Mouse (Mus musculus) mouse trophoblast stem cell (cell line): ENCODE measurements around the gene Usp2.

ENCODE experiments used
- in situ Hi-C, 2 experiments: fragments of 300-500 bp; cut with MseI, MboI; formaldehyde crosslinking; loops; 2 replicates in 1 of 2; 3 replicates in 1 of 2; pipeline ENCODE4 v1.15.1; 2025

The Usp2 gene

DNA sequence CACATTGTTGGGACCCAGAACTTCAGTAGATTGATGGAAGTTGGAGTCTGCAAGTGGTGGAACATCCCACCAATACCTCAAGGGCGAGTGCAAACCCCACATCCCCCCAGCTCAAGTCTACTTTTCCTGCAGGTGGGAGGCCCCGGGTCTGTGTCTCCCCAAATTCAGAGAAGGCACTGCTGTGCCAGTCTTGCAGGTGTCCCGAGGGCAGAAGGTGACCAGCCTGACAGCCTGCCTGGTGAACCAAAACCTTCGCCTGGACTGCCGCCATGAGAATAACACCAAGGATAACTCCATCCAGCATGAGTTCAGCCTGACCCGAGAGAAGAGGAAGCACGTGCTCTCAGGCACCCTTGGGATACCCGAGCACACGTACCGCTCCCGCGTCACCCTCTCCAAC lies 20.4 kb upstream of the Usp2 start:
- in situ Hi-C loops = no loop called here

DNA sequence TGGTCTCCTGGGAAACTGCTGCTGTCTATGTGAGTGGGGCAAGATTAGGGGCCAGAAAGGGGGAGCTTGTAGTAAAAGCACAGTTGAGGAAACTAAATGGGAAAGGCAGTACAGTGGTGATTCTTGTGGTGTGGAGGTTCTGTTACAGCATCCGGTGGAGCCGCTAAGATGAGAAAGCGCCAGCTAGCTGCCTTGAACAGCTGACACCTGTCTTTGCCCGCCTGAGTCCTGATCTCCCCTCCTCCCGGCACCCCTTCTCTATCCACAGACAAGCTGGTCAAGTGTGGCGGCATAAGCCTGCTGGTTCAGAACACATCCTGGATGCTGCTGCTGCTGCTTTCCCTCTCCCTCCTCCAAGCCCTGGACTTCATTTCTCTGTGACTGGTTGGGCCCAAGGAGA lies 19.8 kb upstream of the Usp2 start:
- in situ Hi-C loops = no loop called here

DNA sequence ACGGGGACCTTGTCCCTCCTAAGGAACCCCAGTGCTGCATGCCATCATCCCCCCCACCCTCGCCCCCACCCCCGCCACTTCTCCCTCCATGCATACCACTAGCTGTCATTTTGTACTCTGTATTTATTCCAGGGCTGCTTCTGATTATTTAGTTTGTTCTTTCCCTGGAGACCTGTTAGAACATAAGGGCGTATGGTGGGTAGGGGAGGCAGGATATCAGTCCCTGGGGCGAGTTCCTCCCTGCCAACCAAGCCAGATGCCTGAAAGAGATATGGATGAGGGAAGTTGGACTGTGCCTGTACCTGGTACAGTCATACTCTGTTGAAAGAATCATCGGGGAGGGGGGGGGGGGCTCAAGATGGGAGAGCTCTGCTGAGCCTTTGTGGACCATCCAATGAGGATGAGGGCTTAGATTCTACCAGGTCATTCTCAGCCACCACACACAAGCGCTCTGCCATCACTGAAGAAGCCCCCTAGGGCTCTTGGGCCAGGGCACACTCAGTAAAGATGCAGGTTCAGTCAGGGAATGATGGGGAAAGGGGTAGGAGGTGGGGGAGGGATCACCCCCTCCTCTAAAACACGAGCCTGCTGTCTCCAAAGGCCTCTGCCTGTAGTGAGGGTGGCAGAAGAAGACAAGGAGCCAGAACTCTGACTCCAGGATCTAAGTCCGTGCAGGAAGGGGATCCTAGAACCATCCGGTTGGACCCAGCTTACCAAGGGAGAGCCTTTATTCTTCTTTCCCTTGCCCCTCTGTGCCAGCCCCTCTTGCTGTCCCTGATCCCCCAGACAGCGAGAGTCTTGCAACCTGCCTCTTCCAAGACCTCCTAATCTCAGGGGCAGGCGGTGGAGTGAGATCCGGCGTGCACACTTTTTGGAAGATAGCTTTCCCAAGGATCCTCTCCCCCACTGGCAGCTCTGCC lies 19.0 kb upstream of the Usp2 start:
- in situ Hi-C loops = no loop called here

DNA sequence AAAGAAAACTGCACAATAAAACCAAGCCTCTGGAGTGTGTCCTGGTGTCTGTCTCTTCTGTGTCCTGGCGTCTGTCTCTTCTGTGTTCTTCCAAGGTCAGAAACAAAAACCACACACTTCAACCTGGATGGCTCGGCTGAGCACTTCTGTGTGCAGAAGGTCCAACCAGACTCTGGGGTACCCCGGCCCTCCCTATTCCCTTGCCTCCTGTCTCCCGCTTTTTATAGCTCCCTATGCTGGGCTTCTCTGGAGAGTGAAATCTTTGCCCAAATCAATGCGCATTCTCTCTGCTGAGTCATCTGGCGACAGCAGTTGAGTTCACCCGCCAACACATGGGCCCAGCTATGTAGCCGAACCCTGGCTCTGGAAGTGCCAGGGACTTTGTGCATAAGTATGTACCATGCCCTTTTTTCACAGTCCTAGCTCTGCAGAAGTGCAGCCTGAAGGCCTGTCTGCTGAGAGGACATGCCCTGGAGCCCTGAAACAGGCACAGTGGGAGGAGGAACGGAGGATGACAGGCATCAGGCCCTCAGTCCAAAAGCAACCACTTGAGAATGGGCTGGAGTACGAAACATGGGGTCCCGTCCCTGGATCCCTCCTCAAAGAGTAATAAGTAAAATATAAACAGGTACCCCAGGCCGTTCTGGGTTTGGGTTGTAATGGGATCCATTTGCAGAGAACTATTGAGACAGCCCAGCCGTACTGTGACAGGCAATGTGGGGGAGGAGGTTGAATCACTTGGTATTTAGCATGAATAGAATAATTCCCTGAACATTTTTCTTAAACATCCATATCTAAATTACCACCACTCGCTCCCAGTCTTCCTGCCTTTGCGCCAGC lies 18.1 kb upstream of the Usp2 start:
- in situ Hi-C loops = no loop called here

GRCm38 (mm10) chr9:44049381-44050165 lies 17.2 kb upstream of the Usp2 start:
- in situ Hi-C loops = no loop called here

DNA sequence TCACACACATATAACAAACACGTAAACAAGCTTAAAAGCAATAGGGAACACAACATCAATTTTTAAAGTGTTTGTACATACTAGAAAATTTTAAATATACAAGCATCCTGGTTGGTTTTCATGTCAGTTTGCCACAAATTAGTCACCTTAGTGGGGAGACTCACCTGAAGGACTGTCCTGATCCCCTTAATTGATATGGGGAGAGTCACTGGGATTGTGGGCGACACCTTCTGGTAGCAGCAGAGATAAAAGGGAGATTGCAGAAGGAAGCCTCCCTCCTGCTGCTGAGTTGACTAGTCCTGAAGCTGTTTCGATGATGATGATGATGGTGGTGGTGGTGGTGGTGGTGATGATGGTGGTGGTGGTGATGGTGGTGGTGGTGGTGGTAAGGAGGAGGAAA lies 14.0 kb upstream of the Usp2 start:
- in situ Hi-C loops = no loop called here

- in situ Hi-C loops = no loop called here
Observed at GRCm38 (mm10) chr9:44053936-44054335, 12.9 kb upstream of the Usp2 start.

DNA sequence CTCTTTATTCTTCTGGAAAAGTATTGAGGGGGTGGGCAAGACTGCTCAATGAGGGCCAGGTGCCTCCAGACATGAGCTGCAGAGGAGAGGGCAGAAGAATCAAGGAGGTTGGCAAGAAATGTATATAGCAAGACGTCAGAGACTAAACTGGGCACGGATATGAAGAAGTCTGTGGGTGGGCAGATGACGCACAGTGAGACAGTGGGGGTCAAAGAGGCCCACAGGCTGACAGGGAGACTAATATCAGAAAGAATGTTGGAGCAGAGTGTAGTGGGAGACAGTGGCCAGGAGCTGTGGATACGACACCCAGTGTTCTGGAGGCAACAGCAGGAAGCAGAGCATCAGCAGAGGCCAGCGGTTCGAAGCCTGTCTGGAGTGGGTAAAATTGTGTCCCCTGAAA lies 8.2 kb upstream of the Usp2 start:
- in situ Hi-C loops = loop anchor here in 1 of 2 experiments (5.0 kb wide), 1 partner anchor 66 kb away; no protein-coding TSS in a partner anchor

GRCm38 (mm10) chr9:44065177-44065576 lies 1.6 kb upstream of the Usp2 start:
- in situ Hi-C loops = no loop called here

DNA sequence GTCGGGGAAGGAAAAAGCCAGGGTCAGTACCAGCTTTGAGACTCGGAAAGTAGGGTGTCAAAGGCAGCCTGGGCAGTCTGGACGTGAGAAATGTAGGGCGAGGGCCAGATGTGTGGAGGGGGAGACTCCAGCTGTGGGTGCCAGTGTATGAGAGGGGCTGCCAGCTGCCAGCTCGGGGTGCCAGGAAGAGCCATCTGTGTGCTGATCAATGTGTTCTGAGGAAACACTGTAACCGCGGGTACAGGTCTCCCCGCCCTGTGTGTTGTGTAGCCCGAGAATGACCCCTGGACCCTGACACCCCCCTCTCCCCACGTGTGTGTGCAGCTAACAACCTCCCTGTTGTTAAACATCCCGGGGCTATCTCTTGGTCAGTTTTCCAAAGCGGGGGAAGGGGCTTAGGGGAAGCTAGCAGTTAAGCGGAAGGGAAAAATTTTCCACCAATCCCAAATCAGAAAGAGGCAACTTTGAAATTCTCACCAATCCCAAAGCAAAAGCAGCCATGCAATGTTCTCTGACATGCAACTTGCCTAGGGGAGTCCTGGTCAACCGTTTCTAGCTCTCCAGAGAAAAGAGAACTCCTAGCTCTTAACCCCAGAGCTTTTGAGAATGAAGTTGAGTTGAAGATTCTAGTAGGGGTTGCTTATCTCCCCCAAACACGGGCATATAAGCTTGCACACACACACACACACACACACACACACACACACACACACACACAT lies 579 bp downstream of the Usp2 start:
- in situ Hi-C loops = no loop called here

GRCm38 (mm10) chr9:44067960-44068330 lies 1.1 kb downstream of the Usp2 start:
- in situ Hi-C loops = no loop called here

GRCm38 (mm10) chr9:44069252-44069651 lies 2.4 kb downstream of the Usp2 start:
- in situ Hi-C loops = no loop called here

- in situ Hi-C loops = no loop called here
Observed at GRCm38 (mm10) chr9:44070113-44070843, 3.5 kb downstream of the Usp2 start.

GRCm38 (mm10) chr9:44070844-44071231 lies 4.0 kb downstream of the Usp2 start:
- in situ Hi-C loops = no loop called here

- in situ Hi-C loops = no loop called here
Observed at GRCm38 (mm10) chr9:44071914-44072598, 5.2 kb downstream of the Usp2 start.

DNA sequence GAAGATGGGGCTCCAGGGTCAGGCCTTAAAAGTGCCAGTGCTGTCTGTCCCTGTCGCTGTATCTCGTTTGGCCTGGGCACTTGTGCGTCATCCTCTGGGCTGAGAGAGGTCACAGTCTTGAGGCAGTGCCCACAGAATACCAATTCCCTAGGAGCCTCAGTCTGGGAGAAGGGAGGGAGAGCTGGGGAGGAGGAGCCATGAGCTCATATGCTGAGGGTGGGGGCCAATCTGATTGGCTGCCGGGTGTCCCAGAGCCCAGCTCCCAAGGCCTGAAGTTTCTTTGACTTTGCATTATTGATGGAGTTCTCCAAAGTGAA lies 5.7 kb downstream of the Usp2 start:
- in situ Hi-C loops = no loop called here

- in situ Hi-C loops = no loop called here
Observed at GRCm38 (mm10) chr9:44073115-44073514, 6.3 kb downstream of the Usp2 start.

- in situ Hi-C loops = no loop called here
Observed at GRCm38 (mm10) chr9:44074395-44075275, 7.8 kb downstream of the Usp2 start.
